Mouse (Mus musculus) spleen, adult 2 months (tissue): ENCODE data around the gene Cbx8.

Experiments
- CTCF ChIP-seq: fragments of 200-500 bp; IDR thresholded peaks from 2 replicates; pipeline ENCODE4 v1.5.1; 2011; ENCODE audit warnings: mild to moderate bottlenecking, inconsistent platforms; ENCODE audit not compliant: insufficient read depth, insufficient read length, insufficient replicate concordance; ENCODE audit errors: extremely low read depth
- POLR2A ChIP-seq: fragments of 200-500 bp; IDR thresholded peaks from 2 replicates; pipeline ENCODE4 v1.6.1; 2011; ENCODE audit warnings: low read depth, low read length, inconsistent platforms

GRCm38 (mm10) chr11:119084446-119085278, 43.9 kb upstream of the Cbx8 start:
- TF ChIP-seq POLR2A (no peak), CTCF (no peak)
